Mouse (Mus musculus): ENCODE results near the gene Lpp. TPM values are rescaled to one million over a fixed set of nuclear protein-coding genes. Genes with fewer than 3 reads are reported as not detected.

The Lpp gene
- polyA plus RNA-seq, 1 experiment: 6.2 TPM

GRCm38 (mm10) chr16:24756141-24756540, 362.8 kb downstream of the Lpp start:
- TF ChIP-seq CTCF (IDR thresholded peaks at IDR 0.05; ENCODE audit: control insufficient read depth, insufficient read depth, low read length): no peak
- TF ChIP-seq POLR2A (IDR thresholded peaks at IDR 0.05; ENCODE audit: borderline replicate concordance, control insufficient read depth, low read depth, low read length): no peak
- 61% methylated on average over 9 of the region's 9 CpGs for WGBS
- H3K27ac ChIP-seq (ENCODE audit: control insufficient read depth, insufficient read depth, low read depth, low read length, poor library complexity): no peak overlapping the region
- no peaks in the 10 kb centered on the region for H3K4me1 ChIP-seq (ENCODE audit: control insufficient read depth, insufficient read depth, low read length)
- no peak overlapping the region for H3K4me3 ChIP-seq (replicated peaks; ENCODE audit: control insufficient read depth, low read depth, low read length)

- Histone ChIP-seq H3K27ac (ENCODE audit: control insufficient read depth, insufficient read depth, low read depth, low read length, poor library complexity) (no peak overlapping the region), H3K4me1 (ENCODE audit: control insufficient read depth, insufficient read depth, low read length) (no peaks in the 10 kb centered on the region; the same call in 1 of the 2 replicates), H3K4me3 (replicated peaks; ENCODE audit: control insufficient read depth, low read depth, low read length) (no peak overlapping the region)
- 86% methylated on average over 3 of the region's 3 CpGs for WGBS
- TF ChIP-seq POLR2A (IDR thresholded peaks at IDR 0.05; ENCODE audit: borderline replicate concordance, control insufficient read depth, low read depth, low read length): no peak
These were observed 372.7 kb downstream of the Lpp start for GRCm38 (mm10) chr16:24766051-24766450.

DNA sequence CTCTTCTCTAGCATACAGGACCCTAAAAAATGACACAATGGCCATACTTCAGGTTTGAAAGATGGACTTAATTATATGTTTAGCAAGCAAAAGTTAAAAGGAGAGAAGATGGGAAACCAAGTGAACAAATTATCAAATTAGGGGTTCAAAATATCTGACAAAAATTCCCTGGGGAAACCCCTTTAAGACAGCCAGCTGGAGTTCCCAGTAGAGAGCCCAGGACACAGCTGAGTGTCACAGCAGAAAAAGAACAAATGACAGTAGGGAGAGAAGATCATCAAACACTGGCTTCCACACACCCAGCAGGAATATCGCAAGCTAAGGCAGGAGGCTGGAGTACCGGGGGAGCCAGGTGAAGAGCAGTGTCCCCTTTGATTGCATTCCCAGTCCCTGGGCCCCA, 373.3 kb downstream of the Lpp start:
- Histone ChIP-seq H3K27ac (ENCODE audit: control insufficient read depth, insufficient read depth, low read depth, low read length, poor library complexity) (no peak overlapping the region), H3K4me1 (ENCODE audit: control insufficient read depth, insufficient read depth, low read length) (no peaks in the 10 kb centered on the region; the same call in 1 of the 2 replicates), H3K4me3 (replicated peaks; ENCODE audit: control insufficient read depth, low read depth, low read length) (no peak overlapping the region)
- TF ChIP-seq CTCF (IDR thresholded peaks at IDR 0.05; ENCODE audit: control insufficient read depth, insufficient read depth, low read length): no peak
- TF ChIP-seq POLR2A (IDR thresholded peaks at IDR 0.05; ENCODE audit: borderline replicate concordance, control insufficient read depth, low read depth, low read length): no peak
- 90% methylated on average over 2 of the region's 2 CpGs for WGBS

DNA sequence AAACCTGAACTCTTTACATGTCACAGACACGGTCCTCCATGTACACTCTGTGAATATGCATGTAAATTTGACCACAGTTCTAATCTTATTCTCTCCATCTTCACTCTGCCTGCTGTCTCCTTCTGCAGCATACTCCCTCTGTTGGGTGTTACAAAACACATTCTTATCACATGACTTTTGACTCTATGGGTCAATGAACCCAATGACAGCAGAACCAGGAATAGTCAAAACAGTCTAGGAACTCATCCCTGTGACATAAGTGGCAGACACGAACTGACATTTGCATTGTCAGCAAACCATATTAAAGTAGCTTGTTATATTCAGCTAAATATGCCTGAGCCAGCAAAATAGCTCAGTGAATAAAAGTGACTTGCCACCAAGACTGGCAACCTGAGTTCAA, 383.7 kb downstream of the Lpp start:
- TF ChIP-seq CTCF (IDR thresholded peaks at IDR 0.05; ENCODE audit: control insufficient read depth, insufficient read depth, low read length): no peak
- TF ChIP-seq POLR2A (IDR thresholded peaks at IDR 0.05; ENCODE audit: borderline replicate concordance, control insufficient read depth, low read depth, low read length): no peak
- no peak overlapping the region for H3K4me3 ChIP-seq (replicated peaks; ENCODE audit: control insufficient read depth, low read depth, low read length)
- no peak overlapping the region for H3K27ac ChIP-seq (ENCODE audit: control insufficient read depth, insufficient read depth, low read depth, low read length, poor library complexity)
- 78% methylated on average over 2 of the region's 2 CpGs for WGBS
- H3K4me1 ChIP-seq (ENCODE audit: control insufficient read depth, insufficient read depth, low read length): no peaks in the 10 kb centered on the region; the same call in 1 of the 2 replicates

- no peak overlapping the region for H3K27ac ChIP-seq (ENCODE audit: control insufficient read depth, insufficient read depth, low read depth, low read length, poor library complexity)
- no peak overlapping the region for H3K4me3 ChIP-seq (replicated peaks; ENCODE audit: control insufficient read depth, low read depth, low read length)
- TF ChIP-seq POLR2A (IDR thresholded peaks at IDR 0.05; ENCODE audit: borderline replicate concordance, control insufficient read depth, low read depth, low read length) (no peak), CTCF (IDR thresholded peaks at IDR 0.05; ENCODE audit: control insufficient read depth, insufficient read depth, low read length) (no peak)
- no peaks in the 10 kb centered on the region for H3K4me1 ChIP-seq (ENCODE audit: control insufficient read depth, insufficient read depth, low read length)
- WGBS: 80% methylated on average over 8 of the region's 8 CpGs
These were observed 385.3 kb downstream of the Lpp start for GRCm38 (mm10) chr16:24778432-24779274.

- H3K4me1 ChIP-seq (ENCODE audit: control insufficient read depth, insufficient read depth, low read length): no peaks in the 10 kb centered on the region
- WGBS: 82% methylated on average over 7 of the region's 7 CpGs
- TF ChIP-seq POLR2A (IDR thresholded peaks at IDR 0.05; ENCODE audit: borderline replicate concordance, control insufficient read depth, low read depth, low read length) (no peak), CTCF (IDR thresholded peaks at IDR 0.05; ENCODE audit: control insufficient read depth, insufficient read depth, low read length) (no peak)
- no peak overlapping the region for H3K27ac ChIP-seq (ENCODE audit: control insufficient read depth, insufficient read depth, low read depth, low read length, poor library complexity)
- no peak overlapping the region for H3K4me3 ChIP-seq (replicated peaks; ENCODE audit: control insufficient read depth, low read depth, low read length)
These were observed 387.2 kb downstream of the Lpp start for GRCm38 (mm10) chr16:24780545-24780944.

GRCm38 (mm10) chr16:24781922-24782321, 388.6 kb downstream of the Lpp start:
- TF ChIP-seq POLR2A (IDR thresholded peaks at IDR 0.05; ENCODE audit: borderline replicate concordance, control insufficient read depth, low read depth, low read length) (no peak), CTCF (IDR thresholded peaks at IDR 0.05; ENCODE audit: control insufficient read depth, insufficient read depth, low read length) (no peak)
- no peak overlapping the region for H3K27ac ChIP-seq (ENCODE audit: control insufficient read depth, insufficient read depth, low read depth, low read length, poor library complexity)
- no peaks in the 10 kb centered on the region for H3K4me1 ChIP-seq (ENCODE audit: control insufficient read depth, insufficient read depth, low read length)
- no peak overlapping the region for H3K4me3 ChIP-seq (replicated peaks; ENCODE audit: control insufficient read depth, low read depth, low read length)
- 57% methylated on average over 3 of the region's 3 CpGs for WGBS

- H3K27ac ChIP-seq (ENCODE audit: control insufficient read depth, insufficient read depth, low read depth, low read length, poor library complexity): no peak overlapping the region
- 59% methylated on average over 1 of the region's 1 CpGs for WGBS
- H3K4me3 ChIP-seq (replicated peaks; ENCODE audit: control insufficient read depth, low read depth, low read length): no peak overlapping the region
- TF ChIP-seq POLR2A (IDR thresholded peaks at IDR 0.05; ENCODE audit: borderline replicate concordance, control insufficient read depth, low read depth, low read length): no peak
- no peak for TF ChIP-seq CTCF (IDR thresholded peaks at IDR 0.05; ENCODE audit: control insufficient read depth, insufficient read depth, low read length)
- H3K4me1 ChIP-seq (ENCODE audit: control insufficient read depth, insufficient read depth, low read length): no peaks in the 10 kb centered on the region
These were observed 392.3 kb downstream of the Lpp start for GRCm38 (mm10) chr16:24785651-24786050.
